Mouse (Mus musculus) liver, embryonic 12.5 days (tissue): ENCODE measurements around the gene Nr1h3. TPM values are rescaled to one million over a fixed set of nuclear protein-coding genes. Genes with fewer than 3 reads are reported as not detected.

Source experiments
- ATAC-seq: fragments of 200-750 bp; cut with Nextera tagmentation; 2 replicates; pipeline ENCODE4 v1.8.0; 2017; ENCODE audit warnings: moderate number of reproducible peaks, mild to moderate bottlenecking, moderate library complexity
- H3K27ac ChIP-seq: fragments of 300-500 bp; sonication (generic); 2 replicates; pipeline ENCODE4 v1.5.1; 2016; ENCODE audit warnings: mild to moderate bottlenecking
- H3K27me3 ChIP-seq: fragments of 300-500 bp; sonication (generic); replicated peaks from 2 replicates; pipeline ENCODE4 v1.6.1; 2016; ENCODE audit warnings: mild to moderate bottlenecking, moderate library complexity
- H3K36me3 ChIP-seq: fragments of 300-500 bp; sonication (generic); 2 replicates; pipeline ENCODE4 v1.6.1; 2016; ENCODE audit warnings: mild to moderate bottlenecking, moderate library complexity
- H3K4me1 ChIP-seq: fragments of 300-500 bp; sonication (generic); 2 replicates; pipeline ENCODE4 v1.6.1; 2016
- H3K4me2 ChIP-seq: fragments of 300-500 bp; sonication (generic); 2 replicates; pipeline ENCODE4 v1.6.1; 2016; ENCODE audit warnings: mild to moderate bottlenecking, moderate library complexity
- H3K4me3 ChIP-seq: fragments of 300-500 bp; sonication (generic); 2 replicates; pipeline ENCODE4 v1.5.1; 2016; ENCODE audit warnings: mild to moderate bottlenecking, moderate library complexity
- H3K9ac ChIP-seq: fragments of 300-500 bp; sonication (generic); 2 replicates; pipeline ENCODE4 v1.6.1; 2016; ENCODE audit warnings: mild to moderate bottlenecking, moderate library complexity
- H3K9me3 ChIP-seq: fragments of 300-500 bp; sonication (generic); replicated peaks from 2 replicates; pipeline ENCODE4 v1.6.1; 2016; ENCODE audit warnings: mild to moderate bottlenecking, moderate library complexity
- WGBS: fragments of 180-500 bp; shearing (Covaris S2); methylation state at CpG from one replicate; pipeline ENCODE4 v1.1.7; 2016; ENCODE audit not compliant: insufficient replicate concordance; 5-methylcytosine and 5-hydroxymethylcytosine counted together
- polyA plus RNA-seq: library from polyadenylated mRNA; unstranded; fragments of >200 nt; fragmentation: Nextera tagmentation; extraction: Ambion mirVana; gene quantifications from 2 replicates; pipeline ENCODE4 v1.2.1, GENCODE M21; 2016

The Nr1h3 gene
- polyA plus RNA-seq, 1 experiment from 2014 or later = 13.5 TPM

DNA sequence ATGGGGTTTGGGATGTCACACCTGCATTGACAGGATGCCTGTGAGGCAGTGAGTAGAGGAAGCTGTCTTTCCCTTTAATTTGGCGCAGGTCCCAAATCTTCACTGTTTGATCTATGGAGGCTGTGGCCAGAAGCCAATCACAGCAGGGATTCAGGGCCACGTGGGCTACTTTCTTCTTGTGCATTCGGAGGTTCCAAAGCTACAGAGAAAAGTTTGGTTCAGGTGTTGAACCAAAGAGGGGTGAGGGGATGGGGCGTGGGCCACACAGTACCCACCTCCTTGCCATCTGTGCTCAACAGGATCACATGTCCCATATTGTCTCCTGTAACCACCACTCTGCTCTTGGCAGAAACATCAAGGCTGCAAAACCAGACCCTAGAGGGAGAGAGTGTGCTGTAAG, 14.4 kb upstream of the Nr1h3 start:
- ATAC-seq = no peak
- H3K27me3 ChIP-seq = no peaks in the 10 kb centered on the region
- H3K36me3 ChIP-seq = peaks cover 28% of the 10 kb centered on the region
- H3K9me3 ChIP-seq = no peaks in the 10 kb centered on the region
- no peak overlapping the region for H3K27ac ChIP-seq
- no peak overlapping the region for H3K4me2 ChIP-seq
- H3K4me1 ChIP-seq = no peaks in the 10 kb centered on the region
- H3K4me3 ChIP-seq = no peak overlapping the region
- 59% methylated on average over 4 of the region's 4 CpGs for WGBS
- H3K9ac ChIP-seq = no peak overlapping the region

DNA sequence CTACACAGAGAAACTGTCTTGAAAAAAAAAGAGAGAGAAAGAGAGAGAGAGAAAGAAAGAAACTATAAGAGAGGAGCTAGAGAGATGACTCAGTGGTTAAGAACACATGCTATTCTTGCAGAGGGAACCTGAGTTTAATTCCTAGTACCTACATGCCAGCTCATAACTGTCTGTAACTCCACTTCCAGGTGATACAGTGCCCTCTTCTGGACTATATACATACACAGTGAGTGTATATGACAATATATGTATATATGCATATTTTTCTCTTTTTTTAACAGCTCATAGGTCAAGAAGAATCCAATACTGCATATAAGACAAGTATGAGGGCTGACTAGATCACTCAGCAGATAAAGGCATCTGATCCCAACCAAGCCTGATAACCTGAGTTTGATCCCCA, 10.7 kb upstream of the Nr1h3 start:
- peaks cover 63% of the 10 kb centered on the region for H3K36me3 ChIP-seq
- no peaks in the 10 kb centered on the region for H3K9me3 ChIP-seq
- H3K4me1 ChIP-seq = no peaks in the 10 kb centered on the region
- H3K4me3 ChIP-seq = no peak overlapping the region
- no peak overlapping the region for H3K27ac ChIP-seq
- no peak for ATAC-seq
- H3K27me3 ChIP-seq = no peaks in the 10 kb centered on the region
- no peak overlapping the region for H3K9ac ChIP-seq
- H3K4me2 ChIP-seq = no peak overlapping the region

DNA sequence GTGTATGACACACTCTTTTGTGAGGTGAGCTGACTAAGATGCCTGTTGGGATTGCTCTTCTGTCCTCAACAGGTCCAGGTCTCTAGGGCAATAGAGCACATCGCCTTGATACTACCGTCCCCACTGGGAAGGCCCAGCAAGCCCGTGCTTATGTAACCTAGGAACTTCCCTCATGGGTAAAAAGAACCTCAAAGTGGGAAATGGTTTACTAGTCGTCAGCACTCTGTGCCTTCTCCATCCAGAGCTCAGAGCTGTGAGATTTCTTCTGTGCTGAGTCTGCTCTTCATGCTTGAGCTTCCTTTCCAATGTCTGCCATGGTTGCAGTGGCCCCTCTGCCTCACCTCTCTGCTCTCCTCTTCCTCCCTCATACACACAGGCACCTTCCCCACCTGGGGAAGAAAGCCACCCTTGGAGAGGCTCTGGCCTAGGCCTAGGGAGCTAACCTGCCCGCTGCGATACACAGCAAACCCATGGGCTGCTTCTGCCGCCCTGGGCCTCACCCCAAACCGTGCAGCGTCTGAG, 3.7 kb upstream of the Nr1h3 start:
- H3K27me3 ChIP-seq = no peaks in the 10 kb centered on the region
- no peaks in the 10 kb centered on the region for H3K9me3 ChIP-seq
- WGBS = 68% methylated on average over 9 of the region's 9 CpGs
- no peak overlapping the region for H3K27ac ChIP-seq
- no peak for ATAC-seq
- H3K36me3 ChIP-seq = peaks cover 61% of the 10 kb centered on the region
- peaks cover 21% of the 10 kb centered on the region for H3K4me1 ChIP-seq
- H3K9ac ChIP-seq = no peak overlapping the region
- H3K4me2 ChIP-seq = no peak overlapping the region
- H3K4me3 ChIP-seq = no peak overlapping the region

DNA sequence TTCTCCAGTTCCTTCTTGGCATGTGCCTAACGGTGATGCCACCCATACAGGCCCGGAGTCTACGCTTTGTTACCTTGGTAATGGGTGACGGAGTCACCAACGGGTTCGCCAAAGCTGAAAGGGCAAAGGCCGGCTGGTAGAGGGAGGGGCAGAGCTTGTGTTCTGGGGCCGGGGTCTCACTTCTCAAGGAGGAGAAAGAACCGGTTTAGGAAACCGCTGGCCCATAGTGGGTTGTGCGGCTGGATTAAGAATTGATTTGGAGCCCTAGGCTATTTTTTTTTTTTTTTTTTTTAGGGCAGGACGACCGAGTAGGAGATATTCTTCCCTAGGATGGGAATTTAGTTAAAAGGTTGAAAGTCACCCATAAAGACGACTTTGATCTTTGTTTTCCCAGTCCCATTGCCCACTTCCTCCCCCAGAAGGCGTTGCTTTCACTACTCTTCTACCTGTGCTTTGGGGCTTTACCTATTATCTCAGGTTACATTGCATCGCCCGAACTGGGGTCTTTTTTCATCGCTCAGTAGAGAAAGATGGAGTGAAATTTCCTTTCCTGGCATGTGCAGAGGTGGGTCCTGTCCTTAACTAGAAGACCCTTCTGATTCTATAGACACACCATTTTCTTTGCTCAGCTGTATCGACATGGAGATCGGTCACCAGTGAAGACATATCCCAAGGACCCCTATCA, 480 bp upstream of the Nr1h3 start:
- peaks cover 32% of the 10 kb centered on the region for H3K36me3 ChIP-seq
- no peaks in the 10 kb centered on the region for H3K27me3 ChIP-seq
- H3K27ac ChIP-seq = peak overlapping the region; percentile 86
- WGBS = 12% methylated on average over 20 of the region's 20 CpGs
- H3K4me1 ChIP-seq = peaks cover 22% of the 10 kb centered on the region
- H3K4me3 ChIP-seq = peak overlapping the region; percentile 81
- peak overlapping the region; percentile 83 for H3K9ac ChIP-seq
- ATAC-seq = no peak; the same call in 1 of the 2 replicates
- H3K9me3 ChIP-seq = no peaks in the 10 kb centered on the region
- peak overlapping the region; percentile 79 for H3K4me2 ChIP-seq

DNA sequence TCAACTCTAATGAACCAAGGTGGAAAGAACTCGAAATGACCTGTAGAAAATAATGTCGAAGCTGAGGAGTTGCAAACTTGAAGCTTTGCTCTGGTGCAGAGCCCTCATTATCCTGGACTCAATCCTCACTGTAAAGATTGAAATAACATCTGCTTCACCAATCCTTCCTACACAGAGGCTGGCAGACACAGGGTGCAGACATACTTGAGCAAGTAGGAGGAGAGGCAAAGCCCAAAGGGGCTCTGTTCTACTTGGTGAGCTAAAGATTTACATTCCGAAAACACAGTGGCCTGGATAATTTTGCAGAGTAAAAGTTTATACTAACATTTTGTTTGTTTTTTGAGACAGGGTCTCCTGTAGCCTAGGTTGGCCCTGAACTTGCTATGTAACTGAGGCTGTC, 3.7 kb downstream of the Nr1h3 start:
- H3K36me3 ChIP-seq = no peaks in the 10 kb centered on the region
- peaks cover 9% of the 10 kb centered on the region for H3K27me3 ChIP-seq
- H3K4me3 ChIP-seq = no peak overlapping the region
- H3K4me1 ChIP-seq = peaks cover 37% of the 10 kb centered on the region
- WGBS = 76% methylated on average over 3 of the region's 3 CpGs
- ATAC-seq = no peak
- no peak overlapping the region for H3K9ac ChIP-seq
- H3K9me3 ChIP-seq = no peaks in the 10 kb centered on the region
- no peak overlapping the region for H3K27ac ChIP-seq
- H3K4me2 ChIP-seq = no peak overlapping the region

DNA sequence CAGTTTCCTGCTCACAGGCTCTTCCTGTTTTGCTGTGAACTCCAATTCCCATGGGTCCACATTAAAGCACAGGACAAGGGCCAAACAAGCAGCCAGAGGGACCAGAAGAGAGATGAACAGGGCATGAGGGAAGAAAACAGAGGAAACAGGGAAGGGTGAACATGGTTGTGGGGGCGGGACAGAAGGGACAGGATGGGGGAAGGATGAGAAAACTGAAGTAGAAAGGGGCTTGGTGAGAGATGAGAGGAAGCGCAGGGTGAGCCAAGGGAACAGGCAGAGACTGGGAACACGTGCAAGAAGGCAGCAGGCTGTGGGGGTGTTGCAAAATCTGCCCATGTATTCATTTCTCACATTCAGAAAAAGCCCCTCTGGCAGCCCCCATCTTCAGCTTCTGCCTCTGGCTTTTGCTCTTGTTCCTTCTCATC, 6.0 kb downstream of the Nr1h3 start:
- no peak overlapping the region for H3K4me2 ChIP-seq
- ATAC-seq = no peak
- 32% methylated on average over 3 of the region's 3 CpGs for WGBS
- H3K4me1 ChIP-seq = peaks cover 24% of the 10 kb centered on the region
- H3K4me3 ChIP-seq = no peak overlapping the region
- peaks cover 13% of the 10 kb centered on the region for H3K27me3 ChIP-seq
- H3K36me3 ChIP-seq = no peaks in the 10 kb centered on the region
- no peak overlapping the region for H3K27ac ChIP-seq
- H3K9me3 ChIP-seq = no peaks in the 10 kb centered on the region
- no peak overlapping the region for H3K9ac ChIP-seq

DNA sequence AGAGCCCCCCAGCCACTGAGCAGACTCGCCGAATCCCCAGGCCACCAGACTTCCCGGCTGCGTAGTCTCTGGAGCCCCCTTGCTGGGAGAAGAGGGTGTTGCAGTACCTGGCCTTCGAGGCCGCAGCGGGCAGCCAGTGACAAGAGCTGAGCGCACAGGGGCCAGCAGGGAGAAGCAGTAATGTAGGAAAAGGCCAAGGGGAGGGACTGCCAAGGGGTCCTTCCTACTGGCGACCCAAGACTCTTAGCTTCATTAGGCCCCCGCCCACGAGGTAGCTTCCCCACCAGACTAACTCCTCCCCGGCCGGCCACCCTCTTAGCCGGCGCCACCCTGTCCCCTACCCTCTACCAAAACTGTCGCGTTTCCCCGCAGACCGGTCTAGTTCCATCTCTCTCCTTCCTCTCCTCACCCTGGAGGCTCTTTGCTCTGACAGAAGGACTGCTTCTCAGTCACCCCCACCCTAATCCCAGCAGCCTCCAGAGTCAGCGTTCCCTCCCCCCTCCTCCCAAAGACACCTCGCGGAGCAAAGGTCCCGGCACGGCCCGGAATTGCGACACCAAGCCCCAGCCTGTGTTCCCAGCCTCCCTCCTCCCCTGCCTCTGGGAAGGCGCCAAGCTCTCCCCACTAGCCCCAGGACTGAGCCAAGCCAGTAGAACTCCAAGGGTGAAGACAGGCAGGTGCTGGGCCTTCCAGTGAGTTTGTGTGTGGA, 7.9 kb downstream of the Nr1h3 start:
- Histone ChIP-seq H3K9me3 (no peaks in the 10 kb centered on the region), H3K36me3 (no peaks in the 10 kb centered on the region), H3K9ac (peak overlapping the region; percentile 51), H3K4me2 (peak overlapping the region; percentile 60), H3K27me3 (peaks cover 13% of the 10 kb centered on the region), H3K27ac (peak overlapping the region; percentile 3; the same call in 1 of the 2 replicates), H3K4me3 (peak overlapping the region; percentile 25), H3K4me1 (peaks cover 20% of the 10 kb centered on the region)
- 4% methylated on average over 25 of the region's 27 CpGs for WGBS
- ATAC-seq = peak; percentile 73

DNA sequence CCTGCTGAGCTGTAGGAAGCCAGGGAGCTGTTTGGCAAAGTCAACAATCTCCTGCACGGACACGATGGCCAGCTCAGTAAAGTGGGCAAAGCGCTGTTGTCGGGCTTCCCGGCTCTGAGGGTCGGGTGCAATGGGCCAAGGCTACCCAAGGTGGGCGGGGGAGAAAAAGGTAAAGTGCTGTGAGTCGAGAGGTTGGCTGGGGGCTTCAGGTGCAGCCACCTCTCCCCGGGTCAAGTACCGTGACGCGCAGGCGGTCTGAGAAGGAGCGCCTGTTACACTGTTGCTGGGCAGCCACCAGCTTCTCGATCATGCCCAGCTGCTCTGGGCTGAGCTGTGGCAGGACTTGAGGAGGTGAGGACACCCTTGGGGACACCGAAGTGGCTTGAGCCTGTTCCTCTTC, 12.1 kb downstream of the Nr1h3 start:
- H3K9ac ChIP-seq = no peak overlapping the region
- no peak overlapping the region for H3K27ac ChIP-seq
- no peak for ATAC-seq
- H3K36me3 ChIP-seq = no peaks in the 10 kb centered on the region
- WGBS = 80% methylated on average over 16 of the region's 16 CpGs
- H3K4me2 ChIP-seq = no peak overlapping the region
- H3K4me1 ChIP-seq = peaks cover 15% of the 10 kb centered on the region
- H3K27me3 ChIP-seq = peaks cover 15% of the 10 kb centered on the region
- H3K9me3 ChIP-seq = no peaks in the 10 kb centered on the region
- H3K4me3 ChIP-seq = no peak overlapping the region

DNA sequence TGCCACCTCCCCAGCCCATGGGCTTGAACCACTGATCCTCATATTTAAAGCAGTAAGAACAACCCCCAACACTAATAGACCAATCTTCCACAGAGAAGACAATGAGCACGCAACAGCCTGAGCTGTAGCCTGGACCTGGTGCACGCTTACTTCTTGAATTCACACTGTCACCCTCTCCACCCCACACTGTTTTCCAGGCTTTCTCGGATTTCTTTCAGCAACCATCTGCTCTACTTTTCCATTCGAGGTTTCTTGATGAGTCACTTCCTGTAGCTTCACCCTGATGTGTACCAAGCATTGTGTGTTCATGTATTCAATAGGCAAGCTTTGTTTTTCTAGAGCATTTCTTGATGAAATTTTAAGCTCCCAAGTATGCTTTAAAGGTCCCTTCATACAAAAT, 15.2 kb downstream of the Nr1h3 start:
- WGBS = 52% methylated on average over 4 of the region's 4 CpGs
- Histone ChIP-seq H3K4me2 (no peak overlapping the region), H3K4me1 (peaks cover 14% of the 10 kb centered on the region), H3K4me3 (no peak overlapping the region), H3K27me3 (peaks cover 7% of the 10 kb centered on the region), H3K36me3 (no peaks in the 10 kb centered on the region), H3K9ac (no peak overlapping the region), H3K9me3 (no peaks in the 10 kb centered on the region), H3K27ac (no peak overlapping the region; the same call in 1 of the 2 replicates)
- no peak for ATAC-seq

DNA sequence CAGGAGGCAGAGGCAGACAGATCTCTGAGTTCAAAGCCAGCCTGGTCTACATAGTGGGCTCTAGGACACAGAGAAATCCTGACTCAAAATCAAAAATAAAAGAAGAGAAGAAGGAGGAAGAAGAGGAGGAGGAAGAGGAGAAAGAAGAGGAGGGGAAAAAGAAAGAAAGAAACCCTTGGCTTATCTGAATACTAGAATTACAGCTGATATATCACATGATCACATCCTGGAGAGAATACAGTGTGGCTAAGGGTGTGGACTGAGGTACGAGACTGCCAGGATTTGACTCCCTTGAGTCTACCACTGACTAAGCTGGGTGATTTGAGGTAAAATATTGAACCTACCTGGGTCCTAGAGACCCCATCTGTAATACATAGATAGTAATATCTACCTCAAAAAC, 16.4 kb downstream of the Nr1h3 start:
- no peaks in the 10 kb centered on the region for H3K9me3 ChIP-seq
- H3K36me3 ChIP-seq = no peaks in the 10 kb centered on the region
- 31% methylated on average over 1 of the region's 1 CpGs for WGBS
- no peak for ATAC-seq
- H3K4me3 ChIP-seq = no peak overlapping the region
- H3K27ac ChIP-seq = no peak overlapping the region
- peaks cover 24% of the 10 kb centered on the region for H3K4me1 ChIP-seq
- H3K4me2 ChIP-seq = no peak overlapping the region
- H3K27me3 ChIP-seq = peaks cover 3% of the 10 kb centered on the region; the same call in 1 of the 2 replicates
- no peak overlapping the region for H3K9ac ChIP-seq

DNA sequence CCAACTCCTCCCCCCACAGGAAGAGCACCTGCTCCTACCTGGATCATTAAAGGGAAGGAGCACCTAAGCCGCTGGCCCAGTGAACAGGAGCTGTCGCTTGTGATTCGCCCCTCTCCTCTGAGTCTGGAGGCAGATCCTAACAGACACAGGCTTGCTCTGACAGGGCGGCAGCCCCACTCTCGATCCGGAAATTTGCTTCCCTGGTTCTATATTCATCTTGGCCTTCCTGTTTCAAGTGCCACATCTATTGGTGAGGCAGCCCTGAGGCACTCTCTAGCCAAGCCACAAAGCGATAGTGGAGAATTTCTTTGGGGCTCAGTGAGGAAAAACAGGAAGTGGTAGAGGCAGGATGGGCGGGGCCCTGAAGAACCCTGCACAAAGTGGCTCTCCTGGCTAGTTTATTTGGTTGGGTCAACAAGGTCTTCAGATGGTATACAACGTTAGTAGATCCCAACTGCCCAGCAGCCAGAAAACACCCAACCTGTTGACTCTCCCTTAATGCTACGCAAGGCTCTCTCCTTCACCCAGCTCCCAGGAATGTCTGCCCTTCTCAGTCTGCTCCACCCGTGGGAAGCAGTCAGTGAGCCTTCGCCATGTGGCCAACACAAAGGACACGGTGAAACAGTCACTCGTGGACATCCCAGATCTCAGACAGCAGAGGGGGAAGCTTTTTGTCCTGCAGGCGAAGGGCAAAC, 18.8 kb downstream of the Nr1h3 start, which contains the start of gene Madd:
Gene Madd (minus strand): TSS at position 127 of the 695 bp plus-strand sequence.
- H3K27me3 ChIP-seq = 0 out of 2 replicates have a peak, but pooled peaks cover 3% of the 10 kb centered on the region
- H3K9me3 ChIP-seq = no peaks in the 10 kb centered on the region
- ATAC-seq = peak; percentile 51
- peak within 1 kb of the TSS; percentile 92 for H3K4me3 ChIP-seq
- peaks cover 33% of the 10 kb centered on the region for H3K4me1 ChIP-seq
- H3K36me3 ChIP-seq = 0 out of 2 replicates have a peak, but pooled peaks cover 4% of the 10 kb centered on the region
- peak within 1 kb of the TSS; percentile 86 for H3K27ac ChIP-seq
- H3K9ac ChIP-seq = peak within 1 kb of the TSS; percentile 90
- H3K4me2 ChIP-seq = peak within 1 kb of the TSS; percentile 92
- WGBS = 30% methylated on average over 15 of the region's 15 CpGs

DNA sequence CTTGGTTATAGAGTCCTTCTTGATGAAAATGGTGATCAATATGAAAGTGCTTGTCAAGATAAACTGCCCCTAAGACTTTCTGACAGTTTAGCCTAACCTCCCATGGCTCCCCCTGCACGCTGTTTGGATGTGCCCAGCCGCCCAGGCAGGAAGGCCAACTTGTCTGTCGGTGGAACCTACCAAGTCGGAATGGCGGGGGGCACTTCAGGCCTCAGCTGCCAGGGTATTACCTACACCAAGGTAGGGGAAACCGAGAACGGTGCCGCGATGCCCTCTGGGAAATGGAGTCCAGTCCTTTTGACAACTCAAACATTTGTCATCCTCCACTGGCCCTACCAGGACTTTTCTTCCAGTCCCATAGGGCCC, 19.5 kb downstream of the Nr1h3 start:
- Histone ChIP-seq H3K4me1 (peaks cover 33% of the 10 kb centered on the region), H3K9me3 (no peaks in the 10 kb centered on the region), H3K27me3 (0 out of 2 replicates have a peak, but pooled peaks cover 3% of the 10 kb centered on the region), H3K36me3 (peaks cover 8% of the 10 kb centered on the region), H3K4me2 (peak overlapping the region; percentile 92), H3K4me3 (peak overlapping the region; percentile 92), H3K9ac (peak overlapping the region; percentile 90), H3K27ac (peak overlapping the region; percentile 86)
- 0% methylated on average over 9 of the region's 9 CpGs for WGBS
- ATAC-seq = peak; percentile 95
